Mouse (Mus musculus) neural tube, embryonic 10.5 days (tissue): ENCODE results near the gene Borcs5.

Experiments
- DNase-seq: peaks from one replicate; pipeline ENCODE4 v3.0.0-alpha.2; 2017; ENCODE audit warnings: low spot score; ENCODE audit errors: extremely low spot score

Borcs5 gene

GRCm38 (mm10) chr6:134713897-134714296 is 74.6 kb downstream of the Borcs5 start:
- no peak for DNase-seq

- no peak for DNase-seq
Measured at GRCm38 (mm10) chr6:134716168-134716587, 76.9 kb downstream of the Borcs5 start.

GRCm38 (mm10) chr6:134717886-134718667 is 78.8 kb downstream of the Borcs5 start:
- no peak for DNase-seq

GRCm38 (mm10) chr6:134718668-134719065 is 79.4 kb downstream of the Borcs5 start:
- DNase-seq = no peak

GRCm38 (mm10) chr6:134719156-134719555 is 79.8 kb downstream of the Borcs5 start:
- DNase-seq = no peak

GRCm38 (mm10) chr6:134720150-134720549 is 80.8 kb downstream of the Borcs5 start:
- no peak for DNase-seq

- DNase-seq = no peak
Measured at GRCm38 (mm10) chr6:134721729-134722269, 82.5 kb downstream of the Borcs5 start.

DNA sequence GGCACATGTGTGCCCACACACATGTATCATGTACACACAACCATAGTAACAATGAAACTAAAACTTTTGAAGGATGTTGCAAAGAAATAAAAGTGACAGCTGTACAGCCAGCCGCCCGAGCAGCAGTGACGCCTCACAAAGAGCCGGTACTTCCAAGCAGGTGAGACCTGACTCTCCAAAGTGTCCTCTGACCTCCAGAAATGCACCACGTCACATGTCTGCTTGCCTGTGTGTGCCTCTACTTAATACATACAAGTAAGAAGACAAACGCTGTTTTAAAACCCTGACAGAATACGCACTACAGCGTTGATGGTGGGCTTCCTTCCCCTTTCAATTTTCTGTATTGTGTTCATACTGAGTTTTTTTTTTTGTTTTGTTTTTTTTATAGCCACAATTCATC is 83.6 kb downstream of the Borcs5 start:
- DNase-seq = no peak

- DNase-seq = no peak
Measured at GRCm38 (mm10) chr6:134723326-134723725, 84.0 kb downstream of the Borcs5 start.

DNA sequence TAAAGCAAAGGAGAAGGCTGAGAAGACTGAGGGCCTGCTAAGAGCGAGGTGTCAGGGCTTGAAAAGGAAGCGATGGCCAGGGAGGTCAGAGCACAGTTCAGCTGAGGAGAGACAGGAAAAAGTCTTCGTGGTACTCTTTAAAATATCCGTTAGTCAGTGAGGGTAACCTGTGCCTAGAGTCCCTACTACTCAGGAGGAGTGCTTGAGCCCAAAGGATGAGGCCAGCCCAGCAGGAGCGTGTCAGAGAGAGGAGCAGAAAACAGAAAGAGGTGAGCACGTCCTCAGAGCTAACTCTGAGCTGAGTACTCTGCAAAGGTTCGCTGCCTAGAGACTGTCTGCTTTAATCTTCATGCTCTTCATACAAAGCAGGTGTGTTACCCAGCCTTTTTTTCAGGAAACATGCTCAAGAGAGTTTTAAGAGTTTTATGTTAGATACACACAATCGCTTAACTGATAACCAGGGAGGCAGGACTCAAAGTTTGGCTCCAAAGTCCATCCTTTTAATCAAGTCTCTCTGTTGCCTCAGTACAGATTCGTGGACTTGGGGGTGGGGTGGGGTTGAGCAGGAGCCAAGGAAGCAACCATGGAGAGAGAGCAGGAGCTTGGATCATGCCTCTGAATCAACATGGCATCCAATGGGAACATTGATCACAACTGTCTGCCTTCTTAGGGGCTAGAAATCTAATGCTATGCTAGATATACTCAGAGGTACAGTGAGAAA is 84.7 kb downstream of the Borcs5 start:
- no peak for DNase-seq

- DNase-seq = no peak
Measured at GRCm38 (mm10) chr6:134725406-134725805, 86.1 kb downstream of the Borcs5 start.

- no peak for DNase-seq
Measured at GRCm38 (mm10) chr6:134730978-134731377, 91.7 kb downstream of the Borcs5 start.

DNA sequence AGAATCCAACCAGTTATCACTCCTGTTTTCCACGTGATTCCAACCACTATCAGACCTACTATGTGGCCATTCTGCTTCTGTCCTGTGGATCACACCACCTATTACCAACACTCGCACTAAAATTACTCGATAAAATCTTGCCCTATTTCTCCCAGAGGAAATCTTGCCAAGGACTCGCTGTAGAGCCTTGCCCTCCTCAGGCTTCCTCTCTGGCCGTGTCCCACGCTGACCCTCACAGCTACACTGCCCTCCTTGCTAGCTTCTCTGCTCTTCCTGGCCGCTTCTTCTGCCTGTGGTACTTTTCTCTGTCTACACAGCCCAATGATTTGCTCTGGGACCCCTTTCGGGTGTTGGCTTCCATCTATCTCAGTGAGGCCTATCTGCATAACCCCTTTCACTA is 93.5 kb downstream of the Borcs5 start:
- DNase-seq = no peak

GRCm38 (mm10) chr6:134733800-134734221 is 94.5 kb downstream of the Borcs5 start:
- no peak for DNase-seq

DNA sequence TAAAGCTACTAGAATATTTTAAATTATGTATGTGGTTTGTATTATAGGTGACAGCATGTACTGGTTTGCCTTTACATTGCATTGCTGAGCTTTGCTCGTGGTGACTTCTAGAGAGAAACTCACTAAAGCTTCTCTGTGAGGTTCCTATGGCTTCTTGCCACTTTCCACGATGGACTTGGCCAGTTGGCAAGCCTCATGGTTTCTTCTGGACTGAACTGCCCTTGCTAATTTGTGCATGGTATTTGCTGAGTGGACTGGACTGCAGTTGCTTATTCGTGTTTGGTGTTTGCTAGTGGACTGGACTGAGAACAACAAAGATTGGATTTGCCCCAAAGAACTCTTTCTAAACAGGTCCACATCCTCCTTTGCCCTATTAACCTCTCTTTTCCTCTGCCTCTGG is 97.5 kb downstream of the Borcs5 start:
- no peak for DNase-seq

DNA sequence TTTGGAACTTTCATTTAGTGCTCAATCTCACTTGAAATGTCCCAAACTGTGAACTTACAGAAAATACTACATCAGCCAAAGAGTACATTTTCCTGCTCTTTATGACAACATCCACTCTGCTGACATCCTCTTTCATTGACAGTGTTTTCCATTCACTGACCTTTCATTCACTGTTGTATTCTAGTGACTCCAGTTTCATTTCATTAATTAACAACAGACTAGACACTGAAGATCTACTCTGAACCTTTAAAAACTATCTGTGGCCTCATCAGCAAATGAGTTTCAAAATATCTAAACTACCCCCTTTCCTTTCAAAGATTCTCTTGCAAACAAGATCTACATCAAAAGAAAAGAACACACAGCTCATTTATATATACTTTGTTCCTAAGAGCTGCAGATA is 104.3 kb downstream of the Borcs5 start:
- no peak for DNase-seq

DNA sequence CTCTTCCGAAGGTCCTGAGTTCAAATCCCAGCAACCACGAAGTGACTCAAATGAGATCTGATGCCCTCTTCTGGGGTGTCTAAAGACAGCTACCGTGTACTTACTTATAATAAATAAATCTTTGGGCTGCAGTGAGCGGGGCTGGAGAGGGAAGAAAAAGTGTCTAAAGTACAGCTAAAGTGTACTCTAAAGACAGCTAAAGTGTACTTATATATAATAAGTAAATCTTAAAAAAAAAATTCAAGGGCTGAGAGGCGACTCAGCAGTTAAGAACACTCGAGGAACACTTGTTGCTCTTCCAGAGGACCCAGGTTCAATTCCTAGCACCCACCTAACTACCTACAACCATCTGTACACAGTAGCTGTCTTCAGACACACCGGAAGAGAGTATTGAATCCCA is 106.6 kb downstream of the Borcs5 start:
- DNase-seq = no peak

DNA sequence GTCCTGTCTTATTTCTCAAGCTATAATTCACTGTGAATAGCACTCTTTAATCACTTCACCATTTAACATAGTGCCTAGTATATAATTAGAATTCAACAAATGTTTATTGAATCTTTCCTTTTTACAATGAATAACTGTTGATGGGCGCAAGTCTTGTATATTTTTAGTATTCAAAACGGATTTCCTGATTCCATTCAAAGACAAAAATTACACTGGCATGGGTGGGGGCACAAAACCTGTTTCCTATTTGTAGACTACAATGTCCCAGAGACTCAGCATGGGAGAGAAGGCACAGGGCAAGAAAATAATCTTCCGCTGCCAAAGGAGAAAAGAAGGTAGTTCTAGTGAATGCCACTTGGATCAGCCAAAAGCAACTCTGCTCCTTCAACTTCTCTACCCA is 108.8 kb downstream of the Borcs5 start:
- no peak for DNase-seq

- DNase-seq = no peak
Measured at GRCm38 (mm10) chr6:134751087-134751486, 111.8 kb downstream of the Borcs5 start.

- DNase-seq = no peak
Measured at GRCm38 (mm10) chr6:134751883-134752647, 112.8 kb downstream of the Borcs5 start.

DNA sequence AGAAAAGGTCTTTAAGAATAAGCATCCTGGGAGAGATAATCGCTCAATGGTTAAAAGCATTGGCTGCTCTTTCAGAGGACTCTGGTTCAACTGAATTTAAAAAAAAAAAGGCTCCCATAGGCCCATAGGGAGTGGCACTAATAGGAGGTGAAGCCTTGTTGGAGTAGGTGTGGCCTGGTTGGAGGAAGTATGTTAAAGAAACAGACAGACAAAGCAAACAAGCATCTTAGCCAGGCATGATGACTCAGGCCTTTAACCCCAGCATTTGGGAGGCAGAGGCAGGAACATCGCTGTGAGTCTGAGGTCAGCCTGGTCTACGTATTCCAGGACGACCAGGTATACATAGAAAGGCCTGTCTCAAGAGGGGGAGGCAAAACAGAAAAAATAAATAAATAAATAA is 114.1 kb downstream of the Borcs5 start:
- DNase-seq = no peak

GRCm38 (mm10) chr6:134753858-134754257 is 114.5 kb downstream of the Borcs5 start:
- no peak for DNase-seq
